Mouse (Mus musculus): Measurements from ENCODE around the gene Trmt1. TPM values are rescaled to one million over a fixed set of nuclear protein-coding genes. Genes with fewer than 3 reads are reported as not detected.

The Trmt1 gene
- polyA plus RNA-seq, 1 experiment from 2014 or later: 65.7 TPM

GRCm38 (mm10) chr8:84738715-84739400 is 52.8 kb downstream of the Trmt1 start:
- Histone ChIP-seq H3K36me3 (ENCODE audit: control insufficient read depth, insufficient read depth, low read length) (no peaks in the 10 kb centered on the region; the same call in 1 of the 2 replicates), H3K4me2 (replicated peaks; ENCODE audit: low read depth, low read length) (no peak overlapping the region), H3K4me3 (ENCODE audit: low read depth, low read length) (no peak overlapping the region), H3K27ac (ENCODE audit: low read length) (0 out of 2 replicates have a peak overlapping the region, but pooled peaks have one; percentile 6), H3K27me3 (ENCODE audit: control insufficient read depth, insufficient read depth, low read length) (no peaks in the 10 kb centered on the region), H3K9me3 (ENCODE audit: control insufficient read depth, low read depth, low read length) (no peaks in the 10 kb centered on the region), H3K9ac (replicated peaks; ENCODE audit: low read depth, low read length) (no peak overlapping the region), H3K4me1 (ENCODE audit: control insufficient read depth, insufficient read depth, low read length) (peaks cover 62% of the 10 kb centered on the region)
- ATAC-seq (ENCODE audit: insufficient number of reproducible peaks, insufficient read depth, low FRiP score, low read depth): no peak
- WGBS: 64% methylated on average over 10 of the region's 10 CpGs

- H3K4me1 ChIP-seq (ENCODE audit: control insufficient read depth, insufficient read depth, low read length): peaks cover 67% of the 10 kb centered on the region
- ATAC-seq (ENCODE audit: insufficient number of reproducible peaks, insufficient read depth, low FRiP score, low read depth): no peak
- no peak overlapping the region for H3K4me2 ChIP-seq (replicated peaks; ENCODE audit: low read depth, low read length)
- no peak overlapping the region for H3K9ac ChIP-seq (replicated peaks; ENCODE audit: low read depth, low read length)
- H3K9me3 ChIP-seq (ENCODE audit: control insufficient read depth, low read depth, low read length): no peaks in the 10 kb centered on the region
- H3K27me3 ChIP-seq (ENCODE audit: control insufficient read depth, insufficient read depth, low read length): no peaks in the 10 kb centered on the region
- H3K36me3 ChIP-seq (ENCODE audit: control insufficient read depth, insufficient read depth, low read length): no peaks in the 10 kb centered on the region; the same call in 1 of the 2 replicates
- H3K27ac ChIP-seq (ENCODE audit: low read length): 0 out of 2 replicates have a peak overlapping the region, but pooled peaks have one; percentile 6
- WGBS: 13% methylated on average over 1 of the region's 1 CpGs
- H3K4me3 ChIP-seq (ENCODE audit: low read depth, low read length): no peak overlapping the region
Measured at GRCm38 (mm10) chr8:84739401-84739742, 53.3 kb downstream of the Trmt1 start.

- Histone ChIP-seq H3K9ac (replicated peaks; ENCODE audit: low read depth, low read length) (no peak overlapping the region), H3K36me3 (ENCODE audit: control insufficient read depth, insufficient read depth, low read length) (no peaks in the 10 kb centered on the region; the same call in 1 of the 2 replicates), H3K4me3 (ENCODE audit: low read depth, low read length) (no peak overlapping the region), H3K27me3 (ENCODE audit: control insufficient read depth, insufficient read depth, low read length) (no peaks in the 10 kb centered on the region), H3K27ac (ENCODE audit: low read length) (peak overlapping the region; percentile 91; the same call in 1 of the 2 replicates), H3K4me1 (ENCODE audit: control insufficient read depth, insufficient read depth, low read length) (peaks cover 82% of the 10 kb centered on the region), H3K9me3 (ENCODE audit: control insufficient read depth, low read depth, low read length) (no peaks in the 10 kb centered on the region), H3K4me2 (replicated peaks; ENCODE audit: low read depth, low read length) (no peak overlapping the region)
- 46% methylated on average over 13 of the region's 13 CpGs for WGBS
- ATAC-seq (ENCODE audit: insufficient number of reproducible peaks, insufficient read depth, low FRiP score, low read depth): no peak
Measured at GRCm38 (mm10) chr8:84740895-84741843, 55.1 kb downstream of the Trmt1 start.

- Histone ChIP-seq H3K27me3 (ENCODE audit: control insufficient read depth, insufficient read depth, low read length) (no peaks in the 10 kb centered on the region), H3K9me3 (ENCODE audit: control insufficient read depth, low read depth, low read length) (no peaks in the 10 kb centered on the region), H3K27ac (ENCODE audit: low read length) (peak overlapping the region; percentile 91), H3K4me3 (ENCODE audit: low read depth, low read length) (peak overlapping the region; percentile 3; the same call in 1 of the 2 replicates), H3K4me1 (ENCODE audit: control insufficient read depth, insufficient read depth, low read length) (peaks cover 84% of the 10 kb centered on the region), H3K36me3 (ENCODE audit: control insufficient read depth, insufficient read depth, low read length) (no peaks in the 10 kb centered on the region; the same call in 1 of the 2 replicates), H3K4me2 (replicated peaks; ENCODE audit: low read depth, low read length) (peak overlapping the region; percentile 32), H3K9ac (replicated peaks; ENCODE audit: low read depth, low read length) (0 out of 2 replicates have a peak overlapping the region, but pooled peaks have one; percentile 10)
- peak; percentile 66 for ATAC-seq (ENCODE audit: insufficient number of reproducible peaks, insufficient read depth, low FRiP score, low read depth)
- 13% methylated on average over 32 of the region's 32 CpGs for WGBS
Measured at GRCm38 (mm10) chr8:84742171-84743053, 56.3 kb downstream of the Trmt1 start.

- peak; percentile 17; the same call in 1 of the 2 replicates for ATAC-seq (ENCODE audit: insufficient number of reproducible peaks, insufficient read depth, low FRiP score, low read depth)
- Histone ChIP-seq H3K27ac (ENCODE audit: low read length) (peak overlapping the region; percentile 91), H3K9ac (replicated peaks; ENCODE audit: low read depth, low read length) (no peak overlapping the region), H3K4me1 (ENCODE audit: control insufficient read depth, insufficient read depth, low read length) (peaks cover 79% of the 10 kb centered on the region), H3K9me3 (ENCODE audit: control insufficient read depth, low read depth, low read length) (no peaks in the 10 kb centered on the region), H3K4me3 (ENCODE audit: low read depth, low read length) (peak overlapping the region; percentile 3; the same call in 1 of the 2 replicates), H3K27me3 (ENCODE audit: control insufficient read depth, insufficient read depth, low read length) (no peaks in the 10 kb centered on the region), H3K4me2 (replicated peaks; ENCODE audit: low read depth, low read length) (peak overlapping the region; percentile 32), H3K36me3 (ENCODE audit: control insufficient read depth, insufficient read depth, low read length) (no peaks in the 10 kb centered on the region)
- WGBS: 11% methylated on average over 10 of the region's 10 CpGs
Measured at GRCm38 (mm10) chr8:84743054-84743415, 56.9 kb downstream of the Trmt1 start.

GRCm38 (mm10) chr8:84743517-84744420 is 57.7 kb downstream of the Trmt1 start:
- H3K27me3 ChIP-seq (ENCODE audit: control insufficient read depth, insufficient read depth, low read length): no peaks in the 10 kb centered on the region
- 12% methylated on average over 17 of the region's 17 CpGs for WGBS
- peaks cover 73% of the 10 kb centered on the region for H3K4me1 ChIP-seq (ENCODE audit: control insufficient read depth, insufficient read depth, low read length)
- peak; percentile 57 for ATAC-seq (ENCODE audit: insufficient number of reproducible peaks, insufficient read depth, low FRiP score, low read depth)
- no peak overlapping the region for H3K9ac ChIP-seq (replicated peaks; ENCODE audit: low read depth, low read length)
- no peaks in the 10 kb centered on the region for H3K9me3 ChIP-seq (ENCODE audit: control insufficient read depth, low read depth, low read length)
- H3K27ac ChIP-seq (ENCODE audit: low read length): peak overlapping the region; percentile 91
- no peaks in the 10 kb centered on the region for H3K36me3 ChIP-seq (ENCODE audit: control insufficient read depth, insufficient read depth, low read length)
- peak overlapping the region; percentile 32 for H3K4me2 ChIP-seq (replicated peaks; ENCODE audit: low read depth, low read length)
- peak overlapping the region; percentile 3; the same call in 1 of the 2 replicates for H3K4me3 ChIP-seq (ENCODE audit: low read depth, low read length)
